Comparison of ENCODE assay signal across 8 mouse cellular contexts in the genomic region with DNA sequence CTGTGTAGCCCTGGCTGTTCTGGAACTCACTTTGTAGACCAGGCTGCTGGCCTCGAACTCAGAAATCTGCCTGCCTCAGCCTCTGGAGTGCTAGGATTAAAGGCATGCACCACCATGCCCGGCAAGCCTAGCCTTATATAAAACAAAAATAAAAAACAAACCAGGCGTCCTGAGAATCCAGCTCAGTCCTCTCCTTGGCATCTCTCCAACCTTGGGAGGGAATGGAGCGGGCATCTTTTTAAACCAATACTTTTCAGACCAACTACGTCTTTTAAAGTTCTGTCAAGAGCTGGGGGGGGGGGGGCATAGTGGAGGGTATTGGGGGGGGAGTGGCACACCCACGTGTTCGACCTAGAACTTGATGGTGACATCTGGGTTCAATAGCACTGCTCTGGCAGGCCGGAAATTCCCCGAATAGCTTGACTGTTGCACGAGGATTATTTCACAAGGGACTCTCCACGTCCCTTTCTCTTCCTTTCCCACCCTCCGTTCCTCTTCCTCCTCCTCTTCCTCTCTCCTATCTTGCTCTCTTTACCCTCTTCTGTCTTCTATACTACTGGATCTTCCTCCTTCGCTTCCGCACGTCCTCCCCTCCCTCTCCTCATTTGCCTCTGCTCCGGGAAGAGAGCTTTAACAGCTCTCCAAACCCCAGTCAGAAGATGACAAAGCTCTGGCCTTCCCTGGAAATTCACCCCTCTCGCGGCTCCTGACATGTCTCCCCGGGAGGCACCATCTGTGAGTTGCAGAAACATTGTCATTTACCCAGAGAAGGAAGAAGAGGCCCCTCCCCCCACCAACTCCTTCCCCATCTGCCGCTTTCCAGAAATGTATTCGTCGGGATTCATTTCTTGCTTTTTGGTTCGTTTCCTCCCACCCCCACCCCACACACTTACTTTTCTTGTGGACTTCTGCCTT. TPM values are rescaled to one million over a fixed set of nuclear protein-coding genes. Genes with fewer than 3 reads are reported as not detected.
A peak's percentile ranks its signal among the peaks of the same experiment; 100 is the strongest.
DNase-seq lines count a peak whose midpoint lies in the region; ATAC-seq and TF ChIP-seq lines count a peak whose summit lies in the region.

No protein-coding gene starts in this region.

- TF ChIP-seq CTCF in gastrocnemius, adult 2 months (IDR thresholded peaks at IDR 0.05): no peak
- no peak for TF ChIP-seq CTCF in embryonic fibroblast, embryonic 13.5 days (IDR thresholded peaks at IDR 0.05; ENCODE audit: borderline replicate concordance, insufficient read depth, low read length)

- peak overlapping the region; percentile 68 for H3K27ac ChIP-seq in gastrocnemius, adult 2 months
- peak overlapping the region; percentile 92 for H3K27ac ChIP-seq in embryonic fibroblast, embryonic 13.5 days (ENCODE audit: insufficient read depth, low read length)
- peak overlapping the region; percentile 84 for H3K27ac ChIP-seq in hindbrain, embryonic 10.5 days
- H3K27ac ChIP-seq in midbrain, embryonic 14.5 days (replicated peaks; ENCODE audit: low read depth, low read length): peak overlapping the region; percentile 6; the same call in 1 of the 2 replicates

- H3K27me3 ChIP-seq in hindbrain, embryonic 10.5 days (ENCODE audit: insufficient read depth, poor library complexity, severe bottlenecking): peaks cover 20% of the 10 kb centered on the region
- no peaks in the 10 kb centered on the region for H3K27me3 ChIP-seq in midbrain, embryonic 14.5 days (ENCODE audit: control insufficient read depth, insufficient read depth, low read length)

- H3K4me1 ChIP-seq in embryonic fibroblast, embryonic 13.5 days (ENCODE audit: control insufficient read depth, insufficient read depth, low read length): 0 out of 2 replicates have a peak, but pooled peaks cover 6% of the 10 kb centered on the region
- H3K4me1 ChIP-seq in hindbrain, embryonic 10.5 days (replicated peaks): peaks cover 18% of the 10 kb centered on the region
- peaks cover 5% of the 10 kb centered on the region; the same call in 1 of the 2 replicates for H3K4me1 ChIP-seq in midbrain, embryonic 14.5 days (ENCODE audit: control insufficient read depth, insufficient read depth, low read length)

- DNase-seq in gastrocnemius, adult 2 months: no peak
- no peak for DNase-seq in gastrocnemius, adult 8-10 months (ENCODE audit: low spot score in 2 of 2)
- peak; percentile 64 for DNase-seq in hindbrain, embryonic 10.5 days (ENCODE audit: low spot score)
- DNase-seq in left cerebral cortex, adult 8-10 months (ENCODE audit: low spot score in 2 of 2): peak; percentile 30 to 78
- peak; percentile 63 for DNase-seq in midbrain, embryonic 14.5 days
- no peak for DNase-seq in adrenal gland, adult 8-10 months
- DNase-seq in ovary, postnatal 36 days (ENCODE audit: low spot score): no peak

- no peak overlapping the region for H3K9ac ChIP-seq in midbrain, embryonic 14.5 days (replicated peaks; ENCODE audit: low read length)

- WGBS in hindbrain, embryonic 10.5 days: 36% methylated on average over 23 of the region's 23 CpGs
- 28% methylated on average over 23 of the region's 23 CpGs for WGBS in midbrain, embryonic 14.5 days

- H3K4me2 ChIP-seq in midbrain, embryonic 14.5 days (ENCODE audit: low read length): peak overlapping the region; percentile 18; the same call in 1 of the 2 replicates

- H3K9me3 ChIP-seq in hindbrain, embryonic 10.5 days: no peaks in the 10 kb centered on the region
- no peaks in the 10 kb centered on the region for H3K9me3 ChIP-seq in midbrain, embryonic 14.5 days (ENCODE audit: control insufficient read depth, low read length)

- intact Hi-C loops in gastrocnemius, adult 2 months (cut with DNase I): loop anchor here (10.0 kb wide), 1 partner anchor 188 kb away; no protein-coding TSS in a partner anchor

- H3K36me3 ChIP-seq in hindbrain, embryonic 10.5 days: no peaks in the 10 kb centered on the region
- no peaks in the 10 kb centered on the region for H3K36me3 ChIP-seq in midbrain, embryonic 14.5 days (ENCODE audit: control insufficient read depth, insufficient read depth, low read length)

- no peak for ATAC-seq in midbrain, embryonic 14.5 days (ENCODE audit: low FRiP score, low TSS enrichment)

- TF ChIP-seq POLR2A in embryonic fibroblast, embryonic 13.5 days (IDR thresholded peaks at IDR 0.05; ENCODE audit: low read depth, low read length): peak; percentile 39

- peak overlapping the region; percentile 50 for H3K4me3 ChIP-seq in gastrocnemius, adult 2 months
- no peak overlapping the region for H3K4me3 ChIP-seq in embryonic fibroblast, embryonic 13.5 days (ENCODE audit: insufficient read depth, low read length)
- H3K4me3 ChIP-seq in hindbrain, embryonic 10.5 days: peak overlapping the region; percentile 20
- no peak overlapping the region for H3K4me3 ChIP-seq in midbrain, embryonic 14.5 days (replicated peaks; ENCODE audit: low read depth, low read length)

RNA-seq across cellular contexts. Expression of a gene that starts 5.2 kb away (rescaled TPM):
- 1 to 10 TPM in 1 of 2 experiments, under 1 TPM in 1; 0.56 to 1.5 TPM for total RNA-seq in gastrocnemius, adult 2 months (2021)
- 1 to 10 TPM in 3 of 4 experiments, under 1 TPM in 1; 0.76 to 1.8 (median 1.2) TPM for total RNA-seq in gastrocnemius, adult 8-10 months (2022)
- 0.15 and 0.77 TPM in 2 replicates for polyA plus RNA-seq in embryonic fibroblast, embryonic 13.5 days (2011; ENCODE audit: insufficient read length, low read depth, missing spikeins)
- polyA plus RNA-seq in hindbrain, embryonic 10.5 days (2016; fragmentation: Nextera tagmentation; extraction: Ambion mirVana): 7.0 and 8.1 TPM in 2 replicates
- total RNA-seq in left cerebral cortex, adult 8-10 months (2022): 1 to 10 TPM; 2.3 to 6.6 (median 5.5) TPM
- 0.46 and 1.2 TPM in 2 replicates for polyA plus RNA-seq in midbrain, embryonic 14.5 days (2014; fragmentation: Nextera tagmentation; extraction: Ambion mirVana)
- 1 to 10 TPM in 3 of 4 experiments, under 1 TPM in 1; 0.59 to 1.8 (median 1.3) TPM for total RNA-seq in adrenal gland, adult 8-10 months (2022)

Comparison
In these comparisons a context has a peak if more than half of its experiments do, and no peak if none do; other contexts are left out.
1. DNase-seq: peak in hindbrain, embryonic 10.5 days (single experiment), left cerebral cortex, adult 8-10 months (2 of 2) and midbrain, embryonic 14.5 days (single experiment); none in gastrocnemius, adult 2 months (single experiment), gastrocnemius, adult 8-10 months (0 of 2), adrenal gland, adult 8-10 months (single experiment) and ovary, postnatal 36 days (single experiment).
2. H3K27ac ChIP-seq: peak in every context shown above with its lines; median percentile 92 in embryonic fibroblast, embryonic 13.5 days; 84 in hindbrain, embryonic 10.5 days; 68 in gastrocnemius, adult 2 months; 6 in midbrain, embryonic 14.5 days.
3. H3K4me3 ChIP-seq: peak in gastrocnemius, adult 2 months (single experiment) and hindbrain, embryonic 10.5 days (single experiment); none in embryonic fibroblast, embryonic 13.5 days (single experiment) and midbrain, embryonic 14.5 days (single experiment).